Mouse (Mus musculus) lung, postnatal 10 days (tissue): Measurements from ENCODE around the gene Hist1h2an.
"Not testable (repeated sequence)": the region's sequence is repeated elsewhere in the genome, so short reads cannot be mapped to it uniquely, and the experiment has no call there.

Experiments
- DNase-seq: peaks from one replicate; pipeline ENCODE4 v3.0.0; 2021

Gene Hist1h2an

DNA sequence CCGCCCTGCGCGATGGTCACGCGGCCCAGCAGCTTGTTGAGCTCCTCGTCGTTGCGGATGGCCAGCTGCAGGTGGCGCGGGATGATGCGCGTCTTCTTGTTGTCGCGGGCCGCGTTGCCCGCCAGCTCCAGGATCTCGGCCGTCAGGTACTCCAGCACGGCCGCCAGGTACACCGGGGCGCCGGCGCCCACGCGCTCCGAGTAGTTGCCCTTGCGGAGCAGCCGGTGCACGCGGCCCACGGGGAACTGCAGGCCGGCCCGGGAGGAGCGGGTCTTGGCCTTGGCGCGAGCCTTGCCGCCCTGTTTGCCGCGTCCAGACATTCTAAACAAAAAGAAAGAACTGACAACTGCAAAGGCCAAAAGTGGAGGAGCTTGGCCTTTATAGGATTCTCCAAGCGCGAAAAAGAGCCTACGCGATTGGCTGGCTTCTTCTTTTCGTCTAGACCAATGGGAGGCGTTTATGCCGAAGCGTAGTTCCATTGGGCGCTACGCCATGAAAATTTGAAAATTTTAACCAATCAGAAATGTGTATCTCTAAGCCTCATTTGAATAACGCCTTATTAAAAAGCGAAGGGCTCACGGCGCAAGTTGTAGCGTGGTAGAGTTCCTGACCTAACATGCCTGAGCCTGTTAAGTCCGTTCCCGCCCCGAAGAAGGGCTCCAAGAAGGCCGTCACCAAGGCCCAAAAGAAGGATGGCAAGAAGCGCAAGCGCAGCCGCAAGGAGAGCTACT lies at the start of gene Hist1h2an, which contains the start of gene Hist1h2bp:
Gene Hist1h2an (minus strand): TSS at position 320 of the 731 bp plus-strand sequence.
Gene Hist1h2bp (plus strand): TSS at position 563 of the 731 bp plus-strand sequence.
- peak; percentile 96 for DNase-seq

DNA sequence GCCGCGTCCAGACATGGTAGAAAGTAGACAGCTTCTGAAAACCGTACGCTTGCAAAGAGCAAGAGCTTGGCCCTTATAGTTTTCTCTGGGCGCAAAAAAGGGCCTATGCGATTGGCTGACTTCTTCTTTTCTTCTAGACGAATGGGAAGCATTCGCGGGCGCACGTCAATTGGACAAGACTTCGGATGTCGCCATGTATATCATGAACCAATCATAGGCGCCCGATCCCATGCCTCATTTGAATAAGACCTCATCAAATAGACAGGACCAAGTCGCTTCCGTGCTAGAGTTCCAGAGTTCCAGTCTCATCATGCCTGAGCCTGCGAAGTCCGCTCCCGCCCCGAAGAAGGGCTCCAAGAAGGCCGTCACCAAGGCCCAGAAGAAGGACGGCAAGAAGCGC lies 46.4 kb upstream of the Hist1h2an start, which contains the start of the genes Hist1h2ap and Hist1h2br:
Gene Hist1h2ap (minus strand): TSS at position 47 of the 400 bp plus-strand sequence.
Gene Hist1h2br (plus strand): TSS at position 283 of the 400 bp plus-strand sequence.
- DNase-seq = not testable (repeated sequence)

DNA sequence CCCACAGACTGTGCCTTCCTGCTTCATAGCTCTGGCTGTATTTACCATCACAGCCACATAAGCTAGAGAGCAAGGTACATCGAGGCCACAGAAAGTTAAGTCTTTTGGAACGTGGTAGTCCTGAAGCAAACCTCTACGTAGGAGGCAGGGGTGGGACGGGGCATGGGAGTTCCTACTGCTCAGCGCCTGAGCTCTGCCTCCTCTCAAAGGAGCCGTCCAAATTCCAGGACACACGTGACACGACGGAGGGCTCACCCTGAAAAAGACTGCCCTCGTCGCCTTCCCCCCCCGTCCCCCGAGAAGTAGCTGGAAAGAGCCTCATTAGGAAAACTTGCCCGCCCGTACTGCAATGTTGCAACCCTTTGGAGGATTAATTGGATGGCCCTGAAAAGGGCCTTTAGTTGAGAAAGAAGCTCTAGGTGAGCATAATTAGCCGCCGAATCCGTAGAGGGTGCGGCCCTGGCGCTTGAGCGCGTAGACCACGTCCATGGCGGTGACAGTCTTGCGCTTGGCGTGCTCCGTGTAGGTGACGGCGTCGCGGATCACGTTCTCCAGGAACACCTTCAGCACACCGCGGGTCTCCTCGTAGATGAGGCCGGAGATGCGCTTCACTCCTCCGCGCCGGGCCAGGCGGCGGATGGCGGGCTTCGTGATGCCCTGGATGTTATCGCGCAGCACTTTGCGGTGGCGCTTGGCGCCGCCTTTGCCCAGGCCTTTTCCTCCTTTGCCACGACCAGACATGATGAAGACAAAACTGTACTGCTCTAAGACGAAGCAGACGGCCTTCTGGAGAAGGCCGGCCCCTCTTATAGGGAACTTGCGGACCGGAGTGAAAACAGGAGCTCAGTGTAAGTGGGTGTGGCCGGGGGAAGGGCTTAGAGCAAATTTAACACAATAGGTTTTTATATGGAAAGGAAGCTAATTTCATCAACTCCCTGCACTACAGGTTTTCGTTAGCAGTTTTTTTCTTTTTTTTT lies 44.7 kb upstream of the Hist1h2an start, which contains the start of gene Hist1h4n:
Gene Hist1h4n (minus strand): TSS at position 779 of the 977 bp plus-strand sequence.
- not testable (repeated sequence) for DNase-seq

DNA sequence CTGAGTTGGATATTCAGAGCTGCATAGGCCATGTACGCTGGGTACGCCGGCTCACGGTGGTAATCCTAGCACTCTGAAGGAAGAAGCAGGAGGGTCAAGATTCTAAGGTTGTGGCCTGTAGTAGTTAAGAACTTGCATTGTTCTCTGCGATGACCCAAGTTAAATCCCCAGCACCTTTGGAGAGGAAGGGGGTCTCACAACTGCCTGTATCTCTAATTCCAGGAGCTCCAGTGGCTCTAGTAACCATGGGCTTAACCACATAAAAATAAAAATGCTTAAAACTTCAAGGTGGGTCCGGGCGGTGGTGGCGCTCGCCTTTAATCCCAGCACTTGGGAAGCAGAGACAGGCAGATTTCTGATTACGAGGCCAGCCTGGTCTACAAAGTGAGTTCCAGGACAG lies 43.3 kb upstream of the Hist1h2an start:
- no peak for DNase-seq

DNA sequence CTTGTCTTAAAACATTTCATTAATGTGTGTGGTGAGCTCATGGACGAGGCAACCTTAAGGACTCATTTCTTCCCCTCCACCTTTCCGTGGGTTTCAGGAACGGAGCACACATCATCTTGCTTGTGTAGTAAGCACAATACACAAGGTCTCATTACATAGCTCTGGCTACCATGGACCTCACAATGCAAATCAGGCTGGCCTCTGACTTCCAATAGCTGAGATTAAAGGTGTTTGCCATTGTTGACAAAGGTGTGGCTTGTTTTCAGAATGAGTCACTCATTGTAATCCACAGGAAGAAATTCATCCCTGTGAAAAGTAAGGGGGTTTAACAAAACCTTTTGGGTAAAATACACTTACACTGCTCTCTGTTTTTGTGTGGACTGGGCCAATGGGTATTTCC lies 41.5 kb upstream of the Hist1h2an start:
- no peak for DNase-seq

DNA sequence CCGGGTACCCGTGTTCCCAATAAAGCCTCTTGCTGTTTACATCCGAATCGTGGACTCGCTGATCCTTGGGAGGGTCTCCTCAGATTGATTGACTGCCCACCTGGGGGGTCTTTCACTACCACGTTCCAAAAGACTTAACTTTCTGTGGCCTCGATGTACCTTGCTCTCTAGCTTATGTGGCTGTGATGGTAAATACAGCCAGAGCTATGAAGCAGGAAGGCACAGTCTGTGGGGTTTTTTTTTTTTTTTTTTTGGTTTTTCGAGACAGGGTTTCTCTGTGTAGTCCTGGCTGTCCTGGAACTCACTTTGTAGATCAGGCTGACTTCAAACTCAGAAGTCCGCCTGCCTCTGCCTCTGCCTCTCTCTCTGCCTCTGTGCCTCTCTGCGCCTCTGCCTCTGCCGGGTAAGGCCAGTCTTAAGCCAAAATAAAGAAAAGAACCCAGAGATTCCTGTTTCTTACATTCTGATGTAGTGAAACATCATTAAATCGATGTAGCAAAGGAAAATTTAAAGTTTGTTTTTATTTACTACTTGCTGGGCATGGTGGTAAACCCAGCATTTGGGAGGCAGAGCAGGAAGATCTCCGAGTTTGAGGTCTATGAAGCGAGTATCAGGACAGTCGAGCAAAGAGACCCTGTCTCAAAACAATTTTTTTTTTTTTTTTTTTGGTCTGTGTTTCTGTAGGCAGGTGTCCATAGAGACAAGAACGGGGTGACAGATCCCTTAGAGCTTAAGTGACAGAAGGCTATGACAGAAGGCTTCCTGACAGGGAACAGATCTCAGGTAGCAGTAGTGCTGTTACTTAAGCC lies 33.3 kb upstream of the Hist1h2an start:
- not testable (repeated sequence) for DNase-seq

DNA sequence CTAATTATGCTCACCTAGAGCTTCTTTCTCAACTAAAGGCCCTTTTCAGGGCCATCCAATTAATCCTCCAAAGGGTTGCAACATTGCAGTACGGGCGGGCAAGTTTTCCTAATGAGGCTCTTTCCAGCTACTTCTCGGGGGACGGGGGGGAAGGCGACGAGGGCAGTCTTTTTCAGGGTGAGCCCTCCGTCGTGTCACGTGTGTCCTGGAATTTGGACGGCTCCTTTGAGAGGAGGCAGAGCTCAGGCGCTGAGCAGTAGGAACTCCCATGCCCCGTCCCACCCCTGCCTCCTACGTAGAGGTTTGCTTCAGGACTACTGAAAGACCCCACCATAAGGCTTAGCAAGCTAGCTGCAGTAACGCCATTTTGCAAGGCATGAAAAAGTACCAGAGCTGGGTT lies 25.1 kb upstream of the Hist1h2an start:
- not testable (repeated sequence) for DNase-seq

DNA sequence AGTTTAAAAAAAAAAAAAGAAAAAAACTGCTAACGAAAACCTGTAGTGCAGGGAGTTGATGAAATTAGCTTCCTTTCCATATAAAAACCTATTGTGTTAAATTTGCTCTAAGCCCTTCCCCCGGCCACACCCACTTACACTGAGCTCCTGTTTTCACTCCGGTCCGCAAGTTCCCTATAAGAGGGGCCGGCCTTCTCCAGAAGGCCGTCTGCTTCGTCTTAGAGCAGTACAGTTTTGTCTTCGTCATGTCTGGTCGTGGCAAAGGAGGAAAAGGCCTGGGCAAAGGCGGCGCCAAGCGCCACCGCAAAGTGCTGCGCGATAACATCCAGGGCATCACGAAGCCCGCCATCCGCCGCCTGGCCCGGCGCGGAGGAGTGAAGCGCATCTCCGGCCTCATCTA lies 24.5 kb upstream of the Hist1h2an start, which contains the start of gene Hist1h4m:
Gene Hist1h4m (plus strand): TSS at position 208 of the 400 bp plus-strand sequence.
- peak; percentile 32 for DNase-seq

DNA sequence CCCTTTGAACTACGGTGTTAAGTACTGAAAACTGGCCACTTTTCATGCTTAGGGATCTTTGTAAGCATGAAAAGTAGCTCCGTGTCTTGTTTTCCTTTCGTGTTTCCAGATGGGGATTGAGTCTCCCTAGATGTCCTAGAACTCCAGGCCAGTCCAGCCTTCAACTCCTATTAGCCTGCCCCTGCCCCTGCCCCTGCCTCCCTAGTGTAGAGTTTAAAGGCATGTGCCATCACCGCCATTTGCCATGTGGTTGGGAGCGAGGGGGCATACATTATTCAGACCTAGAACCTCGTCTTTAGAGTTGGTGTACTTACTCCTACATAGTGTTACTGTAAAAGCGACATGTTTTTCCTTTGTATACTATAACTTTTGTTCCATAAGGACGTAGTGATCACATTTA lies 24.1 kb upstream of the Hist1h2an start:
- not testable (repeated sequence) for DNase-seq

DNA sequence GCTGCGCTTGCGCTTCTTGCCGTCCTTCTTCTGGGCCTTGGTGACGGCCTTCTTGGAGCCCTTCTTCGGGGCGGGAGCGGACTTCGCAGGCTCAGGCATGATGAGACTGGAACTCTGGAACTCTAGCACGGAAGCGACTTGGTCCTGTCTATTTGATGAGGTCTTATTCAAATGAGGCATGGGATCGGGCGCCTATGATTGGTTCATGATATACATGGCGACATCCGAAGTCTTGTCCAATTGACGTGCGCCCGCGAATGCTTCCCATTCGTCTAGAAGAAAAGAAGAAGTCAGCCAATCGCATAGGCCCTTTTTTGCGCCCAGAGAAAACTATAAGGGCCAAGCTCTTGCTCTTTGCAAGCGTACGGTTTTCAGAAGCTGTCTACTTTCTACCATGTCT lies 23.1 kb upstream of the Hist1h2an start, which contains the start of the genes Hist1h2bq and Hist1h2ao:
Gene Hist1h2bq (minus strand): TSS at position 125 of the 400 bp plus-strand sequence.
Gene Hist1h2ao (plus strand): TSS at position 393 of the 400 bp plus-strand sequence.
- DNase-seq = not testable (repeated sequence)

DNA sequence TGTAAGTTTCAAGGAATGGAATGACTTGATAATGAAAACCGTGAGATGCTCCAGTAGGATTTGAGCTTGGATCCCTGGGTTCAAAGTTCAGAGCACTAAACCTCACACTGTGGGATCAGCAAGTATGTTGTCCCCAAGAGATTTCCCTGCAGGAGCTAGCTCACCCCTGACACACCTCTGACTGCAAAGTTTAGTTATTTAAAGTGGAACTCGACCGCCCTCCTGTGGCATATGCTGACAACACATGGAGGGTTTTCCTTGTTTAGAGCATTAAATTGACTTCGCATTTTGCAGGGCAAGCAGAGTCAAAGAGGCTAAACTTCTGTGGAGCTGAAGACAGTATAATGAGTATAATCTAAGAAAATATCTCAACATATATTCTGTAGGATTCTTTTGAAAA lies 16.0 kb upstream of the Hist1h2an start:
- DNase-seq = not testable (repeated sequence)

DNA sequence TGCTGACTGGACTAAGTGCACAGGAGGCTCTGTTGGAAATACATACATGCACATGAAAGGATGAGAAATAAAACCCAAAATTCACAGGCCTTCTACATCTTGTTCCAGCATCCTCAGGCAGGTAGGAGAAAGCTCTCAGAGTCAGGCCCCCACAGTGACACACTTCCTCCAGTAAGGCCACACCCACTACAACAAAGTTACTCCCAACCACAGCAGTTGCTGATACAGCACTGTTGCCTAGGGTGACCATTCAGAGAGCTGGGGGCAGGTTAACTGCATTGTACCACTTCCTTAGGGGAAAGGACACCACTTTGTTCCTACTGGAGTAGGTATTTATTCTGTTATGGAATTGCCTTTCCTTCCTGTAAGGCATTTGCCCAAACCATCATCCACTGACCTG lies 10.1 kb upstream of the Hist1h2an start:
- DNase-seq = not testable (repeated sequence)

DNA sequence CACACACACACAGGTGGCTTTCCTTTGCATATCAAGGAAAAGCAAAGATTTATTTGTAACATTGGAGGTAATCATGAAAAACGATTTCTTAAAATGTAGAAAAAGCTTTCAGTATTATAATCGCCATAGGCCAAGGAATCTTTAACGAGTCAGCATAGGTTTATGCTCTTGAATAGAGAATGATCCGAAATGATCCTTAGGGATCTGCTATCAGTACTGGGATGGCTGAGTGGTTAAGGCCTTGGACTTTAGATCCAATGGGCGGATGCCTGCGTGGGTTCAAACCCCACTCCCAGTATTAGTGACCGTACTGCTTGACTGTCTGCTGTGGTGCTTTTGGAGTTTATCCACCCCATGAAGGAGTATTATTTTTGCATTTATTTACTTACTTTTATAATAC lies 8.6 kb upstream of the Hist1h2an start:
- DNase-seq = no peak

DNA sequence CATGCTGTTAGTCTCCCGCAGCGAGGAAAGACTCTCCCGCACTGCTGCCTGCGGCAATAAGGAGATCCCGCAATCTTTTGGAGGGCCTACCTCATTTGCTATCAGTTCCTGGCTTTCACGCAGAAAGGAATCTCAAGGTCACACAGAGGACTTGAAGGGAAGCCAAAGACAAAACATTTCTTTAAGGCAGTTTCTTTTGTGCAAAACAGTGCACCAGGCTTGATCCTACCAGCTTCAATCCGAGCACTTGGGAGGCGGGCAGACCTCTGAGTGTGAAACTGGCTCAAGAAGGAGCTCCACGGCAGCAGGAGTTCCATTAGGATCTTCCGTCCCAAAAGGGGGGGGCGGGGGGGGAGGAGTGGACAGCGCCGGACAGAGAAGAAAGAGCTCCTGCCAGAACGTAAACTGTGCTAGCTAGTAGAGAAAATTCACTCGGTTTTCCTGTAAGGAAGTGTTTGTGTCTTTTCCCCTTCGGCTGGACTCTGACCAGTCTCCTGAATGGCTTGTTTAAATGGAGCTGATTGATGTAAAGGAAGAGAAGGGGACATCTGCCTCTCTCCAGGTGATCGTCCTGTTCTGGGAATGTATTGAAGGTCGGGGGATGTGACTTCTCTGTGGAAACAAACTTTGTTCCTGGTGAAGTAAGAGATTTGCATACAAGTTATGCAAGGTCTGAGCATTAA lies 3.7 kb upstream of the Hist1h2an start:
- no peak for DNase-seq

DNA sequence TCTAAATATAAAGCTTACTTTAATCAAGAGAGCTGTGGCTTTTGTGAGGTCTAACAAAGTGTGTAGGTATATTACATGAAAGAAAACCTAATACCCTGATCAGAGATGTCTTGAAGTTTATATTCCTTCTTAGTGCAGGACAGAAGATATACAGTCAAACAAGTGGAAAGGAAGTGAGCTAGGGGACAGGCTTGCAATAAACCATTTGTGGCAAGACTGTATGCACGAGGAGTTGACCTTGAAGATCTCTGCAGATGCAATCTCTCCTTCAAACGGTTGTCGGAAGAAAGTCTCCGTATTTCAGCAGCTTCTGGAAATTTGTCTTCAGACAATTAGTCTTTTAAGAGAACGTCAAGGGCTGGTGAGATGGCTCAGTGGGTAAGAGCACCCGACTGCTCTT lies 2.9 kb upstream of the Hist1h2an start:
- no peak for DNase-seq

DNA sequence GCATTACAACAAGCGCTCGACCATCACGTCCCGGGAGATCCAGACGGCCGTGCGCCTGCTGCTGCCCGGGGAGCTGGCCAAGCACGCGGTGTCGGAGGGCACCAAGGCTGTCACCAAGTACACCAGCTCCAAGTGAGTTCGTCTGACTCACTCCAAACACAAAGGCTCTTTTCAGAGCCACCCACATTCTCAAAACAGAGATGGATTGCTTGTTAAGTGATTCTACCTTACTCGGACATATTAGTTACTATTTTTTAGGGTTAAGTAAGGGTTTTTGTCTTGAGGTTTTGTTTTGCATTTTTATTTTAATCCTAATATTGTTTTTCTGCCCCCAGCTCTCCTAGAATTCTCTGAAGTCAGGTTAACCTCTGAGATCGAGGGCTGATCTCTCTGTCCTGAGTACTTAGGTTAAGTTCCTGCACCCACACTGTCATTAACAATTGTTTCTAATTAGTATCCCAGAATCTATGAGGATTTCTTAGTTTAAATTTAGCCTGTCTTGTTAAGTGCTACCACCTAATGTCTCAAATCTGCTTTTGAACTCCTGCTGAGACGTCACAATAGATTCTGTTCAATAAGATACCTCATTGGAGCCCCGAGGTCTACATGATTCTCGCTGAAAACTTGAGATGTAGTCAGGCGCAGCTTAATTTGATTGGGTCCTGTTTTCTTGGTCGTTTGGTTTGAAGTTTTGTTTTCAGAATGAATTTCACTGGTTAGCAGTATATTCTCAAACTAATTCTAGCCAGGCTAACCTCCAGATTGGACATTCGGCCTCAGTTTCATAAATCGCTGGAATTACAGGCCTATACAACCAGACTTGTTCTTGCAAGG lies 959 bp upstream of the Hist1h2an start:
- DNase-seq = no peak

DNA sequence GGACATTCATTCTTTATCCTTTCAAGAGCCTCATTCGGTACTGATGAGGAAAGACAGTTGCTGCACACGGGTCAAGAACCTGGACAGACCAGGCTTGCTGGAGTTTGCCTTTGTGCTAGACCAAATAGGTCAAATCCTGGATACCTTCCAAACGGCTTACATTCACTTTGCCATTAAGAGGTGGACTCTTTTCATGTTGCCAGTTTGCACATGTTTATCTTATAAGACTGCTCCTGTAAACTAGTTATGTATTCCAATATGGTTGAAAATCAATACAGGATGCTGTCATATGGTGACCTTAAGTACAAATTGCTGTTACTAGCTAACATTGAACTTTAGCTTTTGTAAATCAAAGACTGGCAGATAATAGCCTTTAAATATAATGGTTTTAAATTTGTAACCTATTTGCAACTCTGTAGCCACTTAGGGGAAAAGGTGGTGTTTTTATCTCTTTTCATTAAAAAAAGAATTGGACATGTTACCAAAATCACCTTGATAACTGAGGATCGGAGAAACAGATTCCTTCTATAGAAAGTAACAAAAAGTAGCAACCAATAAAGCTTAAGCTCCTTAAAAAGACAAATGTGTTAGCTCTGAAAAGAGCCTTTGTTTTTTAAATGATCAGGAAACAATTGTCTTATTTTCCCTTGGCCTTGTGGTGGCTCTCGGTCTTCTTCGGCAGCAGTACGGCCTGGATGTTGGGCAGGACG lies 674 bp downstream of the Hist1h2an start:
- no peak for DNase-seq

DNA sequence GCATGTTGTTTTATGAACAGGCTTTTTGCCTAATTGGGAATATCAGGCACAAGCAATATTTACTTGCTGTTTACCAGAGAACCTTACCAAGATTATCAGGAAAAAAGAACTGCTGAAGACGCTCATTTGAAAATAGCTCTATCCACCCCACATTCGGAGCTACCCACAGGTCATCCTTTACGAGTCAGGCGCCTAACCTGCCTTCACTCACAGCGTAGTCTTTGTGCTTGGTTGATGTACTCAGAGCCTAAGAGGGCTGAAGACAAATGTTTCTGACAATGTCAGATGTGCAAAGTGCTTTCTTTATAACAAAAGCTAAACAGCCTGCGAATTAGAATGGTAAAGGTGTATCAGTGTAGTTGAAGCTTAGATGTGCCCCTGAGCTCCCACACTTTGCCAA lies 2.7 kb downstream of the Hist1h2an start:
- no peak for DNase-seq

DNA sequence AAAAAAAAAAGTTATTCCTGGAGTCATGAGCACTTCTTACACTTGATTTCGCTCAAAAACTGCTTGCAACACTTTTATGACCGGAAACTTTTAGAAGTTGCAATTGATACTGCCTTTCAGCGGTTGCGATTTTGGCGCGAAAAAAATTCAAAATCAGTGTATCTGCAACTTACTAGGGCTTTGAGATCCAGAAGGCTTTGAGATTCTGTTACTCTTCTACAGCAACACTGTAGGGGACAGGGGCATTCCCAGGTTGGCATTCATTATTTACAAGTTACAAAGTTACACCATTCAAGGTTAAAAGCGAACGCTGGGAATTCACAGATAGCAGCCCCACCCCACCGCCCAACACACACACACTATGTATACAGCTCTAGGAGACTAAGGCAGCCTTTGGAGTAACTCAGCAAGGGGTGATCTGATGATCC lies 3.3 kb downstream of the Hist1h2an start:
- DNase-seq = peak; percentile 35

DNA sequence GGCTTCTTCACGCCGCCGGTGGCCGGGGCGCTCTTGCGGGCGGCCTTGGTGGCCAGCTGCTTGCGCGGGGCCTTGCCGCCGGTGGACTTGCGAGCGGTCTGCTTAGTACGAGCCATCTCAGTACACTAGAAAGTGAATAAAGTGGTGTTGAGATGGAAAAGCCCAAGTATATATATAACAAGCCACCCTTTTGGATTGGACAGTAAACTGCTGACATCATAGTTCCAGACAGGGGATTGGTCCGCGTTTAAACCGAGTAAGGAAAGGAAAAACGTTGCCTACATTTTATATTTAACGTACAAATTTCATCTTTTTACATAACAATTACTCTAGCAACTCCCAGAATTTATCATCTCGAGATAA lies 3.8 kb downstream of the Hist1h2an start, which contains the start of gene Hist1h3i:
Gene Hist1h3i (minus strand): TSS at position 116 of the 363 bp plus-strand sequence.
- DNase-seq = peak; percentile 63
